12 mouse cellular contexts compared by ENCODE assay signal in genomic region chr19:28608277-28608676, GRCm38 (mm10).
A peak's percentile ranks its signal among the peaks of the same experiment; 100 is the strongest.
DNase-seq lines count a peak whose midpoint lies in the region; ATAC-seq and TF ChIP-seq lines count a peak whose summit lies in the region.
"Had no signal": no experiment of that assay in that cellular context is flagged by ENCODE, and none has a peak within 500 bp of the region (broad histone marks: within the 10 kb centered on the region; RNA-seq: fewer than 3 reads in every experiment).

No protein-coding gene starts in this region.

- no peak for TF ChIP-seq CTCF in brain, embryonic 14.5 days (IDR thresholded peaks at IDR 0.05; ENCODE audit: borderline replicate concordance, extremely low read depth, insufficient read depth, insufficient read length)

- TF ChIP-seq POLR2A in brain, embryonic 14.5 days (IDR thresholded peaks at IDR 0.05; ENCODE audit: borderline replicate concordance, extremely low read depth, insufficient read depth, insufficient read length, poor library complexity, severe bottlenecking) = no peak

- H3K27ac ChIP-seq in heart, embryonic 13.5 days (replicated peaks) = peak overlapping the region; percentile 58
- H3K27ac ChIP-seq in midbrain, embryonic 12.5 days (replicated peaks) = peak overlapping the region; percentile 46
- H3K27ac ChIP-seq: neural tube, embryonic 12.5 days had no signal

- no peak for ATAC-seq in heart, embryonic 13.5 days (ENCODE audit: extremely low read depth, insufficient number of reproducible peaks, low FRiP score, low TSS enrichment)
- ATAC-seq in midbrain, embryonic 12.5 days (ENCODE audit: low FRiP score, low read depth) = no peak; the same call in 1 of the 2 replicates
- ATAC-seq: activated CD4-positive, CD25-positive, alpha-beta regulatory T cell, adult 4 months; liver, postnatal 0 days had no signal

- H3K4me3 ChIP-seq in heart, embryonic 13.5 days = no peak overlapping the region
- no peak overlapping the region for H3K4me3 ChIP-seq in midbrain, embryonic 12.5 days
- H3K4me3 ChIP-seq: neural tube, embryonic 12.5 days had no signal

- no peaks in the 10 kb centered on the region for H3K9me3 ChIP-seq in heart, embryonic 13.5 days
- H3K9me3 ChIP-seq in midbrain, embryonic 12.5 days = no peaks in the 10 kb centered on the region
- H3K9me3 ChIP-seq: neural tube, embryonic 12.5 days had no signal

- no peaks in the 10 kb centered on the region for H3K36me3 ChIP-seq in heart, embryonic 13.5 days
- no peaks in the 10 kb centered on the region for H3K36me3 ChIP-seq in midbrain, embryonic 12.5 days
- H3K36me3 ChIP-seq: neural tube, embryonic 12.5 days had no signal

- H3K4me1 ChIP-seq in heart, embryonic 13.5 days = peaks cover 20% of the 10 kb centered on the region
- H3K4me1 ChIP-seq in midbrain, embryonic 12.5 days = peaks cover 12% of the 10 kb centered on the region

- peak overlapping the region; percentile 25; the same call in 1 of the 2 replicates for H3K9ac ChIP-seq in heart, embryonic 13.5 days
- H3K9ac ChIP-seq in midbrain, embryonic 12.5 days (replicated peaks) = no peak overlapping the region
- H3K9ac ChIP-seq: liver, postnatal 0 days; neural tube, embryonic 12.5 days had no signal

- no peak overlapping the region for H3K4me2 ChIP-seq in heart, embryonic 13.5 days
- peak overlapping the region; percentile 11; the same call in 1 of the 2 replicates for H3K4me2 ChIP-seq in midbrain, embryonic 12.5 days (replicated peaks)
- H3K4me2 ChIP-seq: neural tube, embryonic 12.5 days had no signal

- 51% methylated on average over 6 of the region's 6 CpGs for WGBS in heart, embryonic 13.5 days
- WGBS in midbrain, embryonic 12.5 days = 57% methylated on average over 6 of the region's 6 CpGs

- DNase-seq in frontal cortex, postnatal 36 days (ENCODE audit: low spot score in 2 of 2) = peak; percentile 14 to 35
- DNase-seq in frontal cortex, postnatal 14 days (ENCODE audit: low spot score in 2 of 2) = no peak
- DNase-seq in brain, embryonic 14.5 days (ENCODE audit: low read depth) = peak; percentile 74
- DNase-seq in kidney, adult 18-20 months = no peak
- DNase-seq in left cerebral cortex, adult 9 months (ENCODE audit: low spot score in 2 of 2) = no peak
- no peak for DNase-seq in gastrocnemius, adult 18-20 months (ENCODE audit: low spot score)
- DNase-seq: cerebellum, postnatal 36 days; liver, postnatal 0 days had no signal

- H3K27me3 ChIP-seq in heart, embryonic 13.5 days (replicated peaks) = no peaks in the 10 kb centered on the region
- peaks cover 63% of the 10 kb centered on the region for H3K27me3 ChIP-seq in midbrain, embryonic 12.5 days
- H3K27me3 ChIP-seq: neural tube, embryonic 12.5 days had no signal

Comparison
In these comparisons a context has a peak if more than half of its experiments do, and no peak if none do; other contexts are left out.
1. DNase-seq: peak in frontal cortex, postnatal 36 days (2 of 2) and brain, embryonic 14.5 days (single experiment); none in frontal cortex, postnatal 14 days (0 of 2), kidney, adult 18-20 months (single experiment), left cerebral cortex, adult 9 months (0 of 2) and gastrocnemius, adult 18-20 months (single experiment).